Mouse (Mus musculus): ENCODE data around the gene Rad54l2.

Rad54l2 gene

GRCm38 (mm10) chr9:106739962-106740361 is 49.0 kb downstream of the Rad54l2 start:
- DNase-seq = no peak

GRCm38 (mm10) chr9:106739056-106739455 is 49.9 kb downstream of the Rad54l2 start:
- no peak for DNase-seq

- DNase-seq = no peak
Observed at GRCm38 (mm10) chr9:106738199-106738985, 50.6 kb downstream of the Rad54l2 start.

GRCm38 (mm10) chr9:106733690-106734089 is 55.3 kb downstream of the Rad54l2 start:
- no peak for DNase-seq

- DNase-seq = no peak
Observed at GRCm38 (mm10) chr9:106729416-106729815, 59.6 kb downstream of the Rad54l2 start.

GRCm38 (mm10) chr9:106726891-106727290 is 62.1 kb downstream of the Rad54l2 start:
- DNase-seq = no peak

GRCm38 (mm10) chr9:106725435-106725834 is 63.6 kb downstream of the Rad54l2 start:
- no peak for DNase-seq

GRCm38 (mm10) chr9:106724864-106725263 is 64.1 kb downstream of the Rad54l2 start:
- DNase-seq = no peak

GRCm38 (mm10) chr9:106716729-106717128 is 72.3 kb downstream of the Rad54l2 start:
- no peak for DNase-seq

GRCm38 (mm10) chr9:106716232-106716631 is 72.8 kb downstream of the Rad54l2 start:
- no peak for DNase-seq

- no peak for DNase-seq
Observed at GRCm38 (mm10) chr9:106712470-106712869, 76.5 kb downstream of the Rad54l2 start.

GRCm38 (mm10) chr9:106692973-106693481 is 96.0 kb downstream of the Rad54l2 start:
- DNase-seq = no peak

- no peak for DNase-seq
Observed at GRCm38 (mm10) chr9:106688834-106689233, 100.2 kb downstream of the Rad54l2 start.

- DNase-seq = peak; percentile 82
Observed at GRCm38 (mm10) chr9:106686983-106687650, 101.9 kb downstream of the Rad54l2 start.

- DNase-seq = peak; percentile 86
Observed at GRCm38 (mm10) chr9:106685249-106686101, 103.5 kb downstream of the Rad54l2 start, which contains the start of gene Tex264. Gene Tex264 (minus strand): TSS chr9:106685927.

GRCm38 (mm10) chr9:106684918-106685248 is 104.1 kb downstream of the Rad54l2 start:
- DNase-seq = peak; percentile 10

GRCm38 (mm10) chr9:106684093-106684872 is 104.7 kb downstream of the Rad54l2 start:
- no peak for DNase-seq

GRCm38 (mm10) chr9:106681026-106681425 is 108.0 kb downstream of the Rad54l2 start:
- no peak for DNase-seq

GRCm38 (mm10) chr9:106678242-106678641 is 110.8 kb downstream of the Rad54l2 start:
- no peak for DNase-seq

GRCm38 (mm10) chr9:106677702-106678101 is 111.3 kb downstream of the Rad54l2 start:
- no peak for DNase-seq

- DNase-seq = no peak
Observed at GRCm38 (mm10) chr9:106676571-106676970, 112.4 kb downstream of the Rad54l2 start.

GRCm38 (mm10) chr9:106675965-106676364 is 113.0 kb downstream of the Rad54l2 start:
- no peak for DNase-seq

All from lung, postnatal 14 days (tissue).